Mouse (Mus musculus): ENCODE measurements at regions not wholly inside any gene's neighbourhood (a gene's known extent, or its start where the extent isn't known, plus 50 kb on each side); places are given as distances from the start of the nearest gene placed in this dataset.

DNA sequence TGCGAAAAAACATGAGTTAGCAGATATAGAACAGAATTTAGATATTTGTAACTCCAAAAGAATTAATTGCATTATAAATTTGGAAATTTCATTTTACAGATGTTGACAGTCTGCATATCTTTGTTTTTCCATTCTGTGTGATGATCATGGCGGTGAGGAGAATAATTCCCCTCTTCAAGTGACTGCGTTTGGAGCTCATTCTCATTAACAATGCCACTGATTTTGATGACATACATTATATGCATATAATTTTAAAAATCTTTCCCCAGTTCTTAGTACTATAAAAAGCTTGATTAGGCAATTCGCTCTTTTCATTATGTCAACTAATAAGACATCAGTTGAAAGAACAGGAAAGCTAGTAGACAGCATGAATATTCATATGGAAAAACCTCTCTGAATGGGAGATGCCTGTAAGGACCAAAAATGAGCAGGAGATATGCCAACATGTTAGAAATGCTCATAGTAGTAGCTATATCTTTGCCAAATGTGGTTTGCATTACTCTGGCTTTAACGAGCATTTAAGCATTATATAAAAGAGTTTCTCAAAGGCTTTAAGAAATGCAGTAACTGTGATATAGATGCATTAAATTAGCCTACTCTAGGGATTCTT, 849.2 kb upstream of the Cldn34c4 start:
- no peak overlapping the region for H3K27ac ChIP-seq
- TF ChIP-seq CTCF (IDR thresholded peaks at IDR 0.05), result no peak
- no peak for DNase-seq (ENCODE audit: extremely low spot score in 1 of 2, low spot score in 2 of 2)
- no peak overlapping the region for H3K4me3 ChIP-seq
- intact Hi-C loops (cut with DNase I), result no loop called here

DNA sequence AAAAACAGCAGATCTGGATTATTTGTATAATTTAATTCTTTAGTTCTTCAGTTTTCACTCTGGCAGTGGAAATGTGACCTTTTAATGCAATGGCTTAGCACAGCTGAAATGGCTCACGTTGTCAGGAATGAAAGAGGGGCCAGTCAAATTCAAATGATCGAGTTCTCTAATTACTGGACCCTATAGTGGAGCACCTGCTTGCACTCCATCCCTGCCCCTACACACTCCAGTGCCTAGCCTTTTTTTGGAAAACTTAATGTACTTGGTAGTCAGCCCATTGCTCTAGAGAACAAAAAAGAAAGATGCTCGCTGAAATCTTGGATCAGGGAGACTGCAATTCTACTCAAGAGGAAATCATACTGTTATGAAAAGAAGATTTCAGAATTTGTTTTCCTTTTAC, 841.0 kb upstream of the Cldn34c4 start:
- intact Hi-C loops (cut with DNase I), result no loop called here
- no peak overlapping the region for H3K27ac ChIP-seq
- DNase-seq (ENCODE audit: extremely low spot score in 1 of 2, low spot score in 2 of 2), result no peak
- no peak for TF ChIP-seq CTCF (IDR thresholded peaks at IDR 0.05)
- H3K4me3 ChIP-seq, result no peak overlapping the region

DNA sequence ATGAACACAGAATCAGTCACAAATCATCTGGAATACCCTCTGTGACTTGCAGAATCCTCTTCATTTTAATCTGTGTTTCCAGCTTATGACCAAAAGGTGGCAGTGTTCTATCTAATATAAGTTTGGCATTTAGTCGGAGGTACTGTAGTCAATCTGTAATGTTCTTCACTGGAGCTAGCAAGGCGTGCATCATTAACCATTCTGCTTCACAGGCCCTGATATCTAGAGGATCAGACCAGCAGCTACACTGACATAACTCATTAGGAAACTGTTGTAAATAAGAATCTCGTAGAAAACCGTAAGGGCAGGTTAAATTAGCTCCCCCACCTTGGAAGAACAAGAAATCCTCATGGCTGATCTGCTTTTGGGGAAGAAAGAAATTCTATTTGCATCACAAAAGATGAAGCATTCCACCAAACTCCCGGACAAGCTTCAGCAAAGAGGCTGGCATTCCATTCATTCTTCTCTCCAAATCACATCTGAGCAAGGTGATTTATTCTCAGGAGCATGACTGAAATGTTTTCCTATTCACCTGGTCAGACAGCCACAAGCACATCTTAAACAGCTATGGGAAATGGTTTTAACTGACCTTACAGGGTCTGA, 840.0 kb upstream of the Cldn34c4 start:
- peak; percentile 53 for TF ChIP-seq CTCF (IDR thresholded peaks at IDR 0.05)
- intact Hi-C loops (cut with DNase I), result no loop called here
- DNase-seq (ENCODE audit: extremely low spot score in 1 of 2, low spot score in 2 of 2), result no peak
- Histone ChIP-seq H3K4me3 (no peak overlapping the region), H3K27ac (no peak overlapping the region)
